ENCODE assay signal across 8 mouse cellular contexts in genomic region chr16:89985702-89986481, GRCm38 (mm10).
DNase-seq lines count a peak whose midpoint lies in the region; ATAC-seq lines count a peak whose summit lies in the region.

No protein-coding gene starts in this region.

- ATAC-seq in kidney, embryonic 16.5 days (ENCODE audit: low FRiP score, low TSS enrichment): peak; percentile 55; the same call in 1 of the 2 replicates
- ATAC-seq in granulocyte monocyte progenitor cell, adult 5-6 weeks (replicated peaks; ENCODE audit: poor library complexity, severe bottlenecking): peak; percentile 81
- peak; percentile 69 for ATAC-seq in megakaryocyte progenitor cell, adult 5-6 weeks (replicated peaks; ENCODE audit: poor library complexity)

- H3K4me3 ChIP-seq in kidney, embryonic 16.5 days (ENCODE audit: low read length): no peak overlapping the region

- WGBS in kidney, embryonic 16.5 days: 55% methylated on average over 20 of the region's 20 CpGs

- no peaks in the 10 kb centered on the region for H3K9me3 ChIP-seq in kidney, embryonic 16.5 days (ENCODE audit: low read length)

- DNase-seq in kidney, adult 9 months: no peak
- peak; percentile 75 for DNase-seq in MN1 (ENCODE audit: low spot score)
- DNase-seq in urinary bladder, postnatal 10 days (ENCODE audit: low spot score): no peak
- DNase-seq in left cerebral cortex, adult 11 months (ENCODE audit: low spot score): no peak
- DNase-seq in kidney, adult 11 months: no peak

- no peak overlapping the region for H3K9ac ChIP-seq in kidney, embryonic 16.5 days (replicated peaks; ENCODE audit: low read length)

- H3K4me2 ChIP-seq in kidney, embryonic 16.5 days (replicated peaks; ENCODE audit: low read depth, low read length): no peak overlapping the region

- no peaks in the 10 kb centered on the region for H3K36me3 ChIP-seq in kidney, embryonic 16.5 days (ENCODE audit: insufficient read depth, low read length)

- H3K27ac ChIP-seq in kidney, embryonic 16.5 days (ENCODE audit: low read length): no peak overlapping the region

- H3K4me1 ChIP-seq in kidney, embryonic 16.5 days (ENCODE audit: insufficient read depth, low read length): peaks cover 6% of the 10 kb centered on the region

- H3K27me3 ChIP-seq in kidney, embryonic 16.5 days (ENCODE audit: insufficient read depth, low read length): no peaks in the 10 kb centered on the region
